Mouse (Mus musculus) gastrocnemius, adult 2 months (tissue): ENCODE measurements around the gene Gm10377. TPM values are rescaled to one million over a fixed set of nuclear protein-coding genes. Genes with fewer than 3 reads are reported as not detected.
"Not testable (repeated sequence)": the region's sequence is repeated elsewhere in the genome, so short reads cannot be mapped to it uniquely, and the experiment has no call there.

Source experiments
- DNase-seq: peaks from one replicate; pipeline ENCODE4 v3.0.0; 2022
- H3K27ac ChIP-seq: fragments of 200-600 bp; 2 replicates; pipeline ENCODE4 v1.8.1; 2022; ENCODE audit warnings: mild to moderate bottlenecking
- H3K4me3 ChIP-seq: fragments of 200-600 bp; 2 replicates; pipeline ENCODE4 v1.8.1; 2022; ENCODE audit warnings: mild to moderate bottlenecking, moderate library complexity
- intact Hi-C: fragments of 180-260 bp; cut with DNase I; formaldehyde crosslinking; loops from one replicate; pipeline ENCODE4 v1.15.1; 2025
- long read RNA-seq, 2 experiments: library from polyadenylated mRNA; stranded (forward); transcript quantifications; one replicate each; pipeline ENCODE4 v2.0.0; 2021
- total RNA-seq, 2 experiments: library from RNA; stranded (reverse); gene quantifications; 2 replicates each; pipeline ENCODE4 v1.2.3; 2021

Gm10377 gene
- not detected for total RNA-seq
- long read RNA-seq, experiment 1 = 0 reads
- long read RNA-seq, experiment 2 = 0 reads

- H3K27ac ChIP-seq, H3K4me3 ChIP-seq, DNase-seq, intact Hi-C loops: not testable (repeated sequence)
Observed at GRCm38 (mm10) chr14:42797887-42798286, at the start of gene Gm10377. Gene Gm10377 (minus strand): TSS chr14:42797987.

- DNase-seq, H3K4me3 ChIP-seq, H3K27ac ChIP-seq, intact Hi-C loops: not testable (repeated sequence)
Observed at GRCm38 (mm10) chr14:42768721-42769120, 29.1 kb downstream of the Gm10377 start, which contains the start of gene Gm3015. Gene Gm3015 (minus strand): TSS chr14:42768821.

Other genes starting within 250 kb of the Gm10377 start
- gene Gm17124, start 198.1 kb downstream of the Gm10377 start, total RNA-seq = not detected
- gene Gm3633, start 156.1 kb downstream of the Gm10377 start, total RNA-seq = not detected
- gene Gm10378, start 142.0 kb downstream of the Gm10377 start, total RNA-seq = not detected
- not detected for gene Gm3015, start 29.2 kb downstream of the Gm10377 start, total RNA-seq
- not detected for gene Gm21977, start 55.5 kb upstream of the Gm10377 start, total RNA-seq
- not detected for gene Gm8082, start 195.6 kb upstream of the Gm10377 start, total RNA-seq
- gene Gm10376, start 217.6 kb upstream of the Gm10377 start, total RNA-seq = not detected